Mouse (Mus musculus) liver, postnatal 0 days (tissue): ENCODE data around the gene AC124502.3.

ENCODE experiments used
- CTCF ChIP-seq: sonication (generic); IDR thresholded peaks from 2 replicates; pipeline ENCODE4 v1.5.1; 2016; ENCODE audit warnings: antibody characterized with exemption, low read depth
- EP300 ChIP-seq: IDR thresholded peaks from 2 replicates; pipeline ENCODE4 v1.6.1; 2016; ENCODE audit warnings: antibody characterized with exemption, low read depth, mild to moderate bottlenecking

GRCm38 (mm10) chr19:5062041-5062440 is 23.4 kb downstream of the AC124502.3 start:
- TF ChIP-seq EP300 (no peak), CTCF (no peak)
